Mouse (Mus musculus) myocyte (in vitro differentiated cells): ENCODE results near the gene Ppfibp1.

ENCODE experiments used
- E2F4 ChIP-seq: IDR thresholded peaks from one replicate; pipeline ENCODE4 v1.6.1; 2011; ENCODE audit warnings: mild to moderate bottlenecking, control low read depth, moderate library complexity; ENCODE audit not compliant: insufficient read depth
- MYOG ChIP-seq, 3 experiments: IDR thresholded peaks; one replicate each; pipeline ENCODE4 v1.6.1; 2011; ENCODE audit warnings: control low read depth in 2 of 3, low read depth in 2 of 3, mild to moderate bottlenecking in 2 of 3; ENCODE audit not compliant: insufficient read length in 2 of 3, control insufficient read depth in 1 of 3, insufficient read depth in 1 of 3
- POLR2A ChIP-seq: IDR thresholded peaks from one replicate; pipeline ENCODE4 v1.6.1; 2011; ENCODE audit warnings: low read depth, mild to moderate bottlenecking, control low read depth, moderate library complexity; ENCODE audit not compliant: insufficient read length
- REST ChIP-seq: IDR thresholded peaks from one replicate; pipeline ENCODE4 v1.6.1; 2011; ENCODE audit warnings: mild to moderate bottlenecking, control low read depth, moderate library complexity; ENCODE audit not compliant: insufficient read depth, insufficient read length
- TCF3 ChIP-seq: IDR thresholded peaks from one replicate; pipeline ENCODE4 v1.6.1; 2011; ENCODE audit warnings: low read depth, control low read depth; ENCODE audit not compliant: insufficient read length

- no peak for TF ChIP-seq TCF3
- TF ChIP-seq E2F4: no peak
- no peak for TF ChIP-seq REST
- TF ChIP-seq POLR2A: no peak
- no peak for TF ChIP-seq MYOG (IDR thresholded peaks at IDR 0.05; ENCODE audit: control insufficient read depth in 1 of 3, insufficient read depth in 1 of 3, insufficient read length in 2 of 3, low read depth in 2 of 3)
These were observed 125.3 kb downstream of the Ppfibp1 start for GRCm38 (mm10) chr6:147013546-147013945.
